Mouse (Mus musculus): ENCODE measurements around the gene Dnajb14.
"Not testable (repeated sequence)": the region's sequence is repeated elsewhere in the genome, so short reads cannot be mapped to it uniquely, and the experiment has no call there.

The Dnajb14 gene

GRCm38 (mm10) chr3:137918932-137919311 is 51.4 kb downstream of the Dnajb14 start:
- no peak for DNase-seq

GRCm38 (mm10) chr3:137919398-137919797 is 51.9 kb downstream of the Dnajb14 start:
- DNase-seq, result no peak

- DNase-seq, result no peak
These were observed 53.1 kb downstream of the Dnajb14 start for GRCm38 (mm10) chr3:137920594-137920993.

GRCm38 (mm10) chr3:137927010-137927409 is 59.5 kb downstream of the Dnajb14 start:
- no peak for DNase-seq

- DNase-seq, result no peak
These were observed 62.5 kb downstream of the Dnajb14 start for GRCm38 (mm10) chr3:137929940-137930339.

- DNase-seq, result no peak
These were observed 65.3 kb downstream of the Dnajb14 start for GRCm38 (mm10) chr3:137932748-137933147.

GRCm38 (mm10) chr3:137933986-137934385 is 66.5 kb downstream of the Dnajb14 start:
- no peak for DNase-seq

- DNase-seq, result no peak
These were observed 68.4 kb downstream of the Dnajb14 start for GRCm38 (mm10) chr3:137935570-137936525.

- no peak for DNase-seq
These were observed 69.1 kb downstream of the Dnajb14 start for GRCm38 (mm10) chr3:137936541-137936940.

GRCm38 (mm10) chr3:137938608-137939007 is 71.1 kb downstream of the Dnajb14 start:
- DNase-seq, result no peak

GRCm38 (mm10) chr3:137940757-137941156 is 73.3 kb downstream of the Dnajb14 start:
- DNase-seq, result no peak

GRCm38 (mm10) chr3:137941555-137941954 is 74.1 kb downstream of the Dnajb14 start:
- no peak for DNase-seq

- no peak for DNase-seq
These were observed 74.7 kb downstream of the Dnajb14 start for GRCm38 (mm10) chr3:137942098-137942622.

GRCm38 (mm10) chr3:137943737-137944154 is 76.3 kb downstream of the Dnajb14 start:
- no peak for DNase-seq

GRCm38 (mm10) chr3:137946827-137947226 is 79.4 kb downstream of the Dnajb14 start:
- no peak for DNase-seq

- DNase-seq, result no peak
These were observed 80.0 kb downstream of the Dnajb14 start for GRCm38 (mm10) chr3:137947525-137947924.

- no peak for DNase-seq
These were observed 82.9 kb downstream of the Dnajb14 start for GRCm38 (mm10) chr3:137950191-137950885.

GRCm38 (mm10) chr3:137951302-137951701 is 83.8 kb downstream of the Dnajb14 start:
- not testable (repeated sequence) for DNase-seq

GRCm38 (mm10) chr3:137951819-137952218 is 84.3 kb downstream of the Dnajb14 start:
- no peak for DNase-seq

- DNase-seq, result peak in 1 of 2 experiments; percentile 35
These were observed 84.9 kb downstream of the Dnajb14 start for GRCm38 (mm10) chr3:137952225-137952913.

GRCm38 (mm10) chr3:137952914-137953880 is 85.7 kb downstream of the Dnajb14 start:
- peak; percentile 35 to 61 for DNase-seq
